Mouse (Mus musculus) midbrain, postnatal 0 days (tissue): ENCODE data around the gene Pnrc1. TPM values are rescaled to one million over a fixed set of nuclear protein-coding genes. Genes with fewer than 3 reads are reported as not detected.
"Not testable (repeated sequence)": the region's sequence is repeated elsewhere in the genome, so short reads cannot be mapped to it uniquely, and the experiment has no call there.

Experiments used
- ATAC-seq: fragments of 200-750 bp; cut with Nextera tagmentation; 2 replicates; pipeline ENCODE4 v1.8.0; 2017; ENCODE audit warnings: moderate number of reproducible peaks, mild to moderate bottlenecking, moderate TSS enrichment, moderate library complexity; ENCODE audit not compliant: low FRiP score
- DNase-seq: peaks from one replicate; pipeline ENCODE4 v3.0.0-alpha.2; 2015; ENCODE audit warnings: low spot score
- H3K27ac ChIP-seq: fragments of 300-500 bp; sonication (generic); 2 replicates; pipeline ENCODE4 v1.5.1; 2014; ENCODE audit warnings: low read depth, mild to moderate bottlenecking, low read length, mixed read lengths
- H3K27me3 ChIP-seq: fragments of 300-500 bp; sonication (generic); 2 replicates; pipeline ENCODE4 v1.6.1; 2014; ENCODE audit warnings: low read length, control low read depth, mixed read lengths; ENCODE audit not compliant: insufficient read depth
- H3K36me3 ChIP-seq: fragments of 300-500 bp; sonication (generic); 2 replicates; pipeline ENCODE4 v1.6.1; 2014; ENCODE audit warnings: low read length, control low read depth, mixed read lengths; ENCODE audit not compliant: insufficient read depth
- H3K4me1 ChIP-seq: fragments of 300-500 bp; sonication (generic); 2 replicates; pipeline ENCODE4 v1.6.1; 2014; ENCODE audit warnings: mild to moderate bottlenecking, control low read depth, antibody characterized with exemption, low read length, mixed read lengths; ENCODE audit not compliant: insufficient read depth
- H3K4me2 ChIP-seq: fragments of 300-500 bp; sonication (generic); 2 replicates; pipeline ENCODE4 v1.6.1; 2014; ENCODE audit warnings: low read depth, mild to moderate bottlenecking, low read length, mixed read lengths; ENCODE audit not compliant: poor library complexity, severe bottlenecking
- H3K4me3 ChIP-seq: fragments of 300-500 bp; sonication (generic); 2 replicates; pipeline ENCODE4 v1.5.1; 2014; ENCODE audit warnings: low read depth, mild to moderate bottlenecking, low read length, moderate library complexity
- H3K9ac ChIP-seq: fragments of 300-500 bp; sonication (generic); replicated peaks from 2 replicates; pipeline ENCODE4 v1.6.1; 2014; ENCODE audit warnings: mild to moderate bottlenecking, low read length, moderate library complexity, mixed read lengths; ENCODE audit not compliant: poor library complexity, severe bottlenecking
- H3K9me3 ChIP-seq: fragments of 300-500 bp; sonication (generic); 2 replicates; pipeline ENCODE4 v1.6.1; 2016; ENCODE audit warnings: low read length, control low read depth
- CTCF ChIP-seq: IDR thresholded peaks from 2 replicates; pipeline ENCODE4 v1.5.1; 2016; ENCODE audit warnings: antibody characterized with exemption, mild to moderate bottlenecking
- WGBS: fragments of 180-500 bp; shearing (Covaris S2); extraction: QIAGEN DNeasy Blood & Tissue Kit; methylation state at CpG from one replicate; pipeline ENCODE4 v1.1.7; 2014; 5-methylcytosine and 5-hydroxymethylcytosine counted together
- polyA plus RNA-seq: library from polyadenylated mRNA; unstranded; fragments of >200 nt; fragmentation: Nextera tagmentation; extraction: Ambion mirVana; gene quantifications from 2 replicates; pipeline ENCODE4 v1.2.1, GENCODE M21; 2015
- total RNA-seq: library from RNA; depleted of rRNA; stranded (reverse); fragments of >200 nt; gene quantifications from 2 replicates; pipeline ENCODE4 v1.2.3, GENCODE M21; 2014

Gene Pnrc1
- total and polyA plus RNA-seq, 2 experiments from 2014 or later: 43.6 to 91.3 TPM

DNA sequence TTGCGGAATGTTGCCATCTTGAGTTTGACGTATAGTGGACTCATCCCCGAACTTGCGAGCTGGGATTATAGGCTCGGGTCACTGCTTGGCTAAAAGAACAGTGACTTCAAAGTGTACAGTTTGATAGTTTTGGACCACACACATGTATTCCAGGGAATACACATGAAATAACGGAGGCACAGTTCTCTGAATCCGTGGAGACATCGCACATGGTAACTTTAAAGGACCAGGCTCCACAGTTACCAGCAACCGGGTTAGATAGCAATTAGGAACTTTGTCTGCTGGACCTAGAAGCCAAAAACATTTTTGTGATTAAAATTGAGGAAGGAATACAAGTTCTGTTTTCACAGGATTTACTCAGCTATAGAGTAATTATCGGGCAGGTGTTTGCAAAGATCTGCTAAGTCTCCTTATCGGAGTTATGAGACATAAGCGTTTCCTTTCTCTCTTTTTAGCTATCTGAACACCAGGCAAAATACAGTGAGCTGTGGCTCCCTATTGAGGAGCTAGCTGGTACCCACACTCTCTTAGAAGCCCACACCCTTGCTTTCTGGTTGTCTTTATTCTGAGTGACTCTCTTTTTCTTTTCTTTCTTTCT lies 21.0 kb upstream of the Pnrc1 start:
- ATAC-seq (no peak), DNase-seq (no peak)
- H3K4me1 ChIP-seq: no peaks in the 10 kb centered on the region
- H3K4me2 ChIP-seq: peak overlapping the region; percentile 75
- H3K9ac ChIP-seq: peak overlapping the region; percentile 70; the same call in 1 of the 2 replicates
- no peaks in the 10 kb centered on the region for H3K9me3 ChIP-seq
- no peak overlapping the region for H3K27ac ChIP-seq
- H3K36me3 ChIP-seq: 0 out of 2 replicates have a peak, but pooled peaks cover 3% of the 10 kb centered on the region
- 20% methylated on average over 12 of the region's 12 CpGs for WGBS
- H3K27me3 ChIP-seq: no peaks in the 10 kb centered on the region
- TF ChIP-seq CTCF: no peak
- H3K4me3 ChIP-seq: peak overlapping the region; percentile 73

DNA sequence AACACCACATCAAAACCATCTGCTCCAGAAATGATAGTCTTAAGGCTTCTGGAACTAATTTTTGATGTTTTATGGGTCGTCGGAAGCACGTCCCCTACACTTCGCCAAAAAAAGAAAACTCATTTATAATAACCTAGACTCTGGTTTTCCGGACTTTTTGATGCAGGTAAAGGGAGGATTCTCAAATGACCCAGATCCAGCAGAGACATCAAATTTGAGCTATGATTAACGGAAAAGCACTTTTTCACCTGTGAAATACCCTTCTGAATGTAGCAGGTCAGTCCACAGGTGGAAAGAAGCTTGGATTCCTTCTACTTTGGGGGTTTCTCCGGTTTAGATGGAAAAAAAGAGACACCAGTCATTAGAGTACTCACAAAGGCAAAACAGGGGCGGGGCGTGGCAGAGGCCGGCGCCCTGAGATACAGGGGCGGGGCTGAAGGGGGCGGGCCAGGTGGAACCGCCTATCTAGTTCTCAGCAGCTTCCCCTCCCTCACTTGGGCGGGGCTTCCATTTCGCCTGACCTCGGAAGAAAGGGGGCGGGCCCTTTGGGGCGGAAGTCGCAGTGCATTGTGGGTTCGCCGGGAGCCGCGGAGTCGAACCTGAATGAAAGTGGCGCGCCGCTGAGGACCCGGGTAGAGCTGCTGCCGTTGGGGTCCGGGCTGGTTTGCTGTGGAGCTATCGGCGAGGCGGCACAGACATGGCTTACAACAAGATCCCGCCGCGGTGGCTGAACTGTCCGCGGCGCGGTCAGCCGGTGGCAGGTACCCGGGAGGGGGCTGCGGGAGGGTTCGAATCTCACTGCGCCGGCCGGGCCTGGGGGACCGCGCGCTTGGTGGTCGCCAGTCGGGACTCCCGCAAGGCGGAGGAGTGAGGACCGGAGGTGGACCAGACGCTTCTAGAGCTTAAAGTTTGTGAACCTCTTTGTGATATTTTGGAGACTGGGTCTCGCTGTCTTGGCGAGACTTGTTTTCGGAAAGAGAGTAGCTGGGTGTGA lies 20.1 kb upstream of the Pnrc1 start, which contains the start of gene Rngtt:
TSS of gene Rngtt (plus strand) at position 548 of the 994 bp plus-strand sequence.
- peak; percentile 93 for ATAC-seq
- TF ChIP-seq CTCF: no peak
- Histone ChIP-seq H3K4me2 (peak within 1 kb of the TSS; percentile 75), H3K27ac (peak within 1 kb of the TSS; percentile 62), H3K4me3 (peak within 1 kb of the TSS; percentile 73), H3K27me3 (no peaks in the 10 kb centered on the region), H3K9me3 (no peaks in the 10 kb centered on the region), H3K9ac (peak within 1 kb of the TSS; percentile 70), H3K36me3 (0 out of 2 replicates have a peak, but pooled peaks cover 3% of the 10 kb centered on the region), H3K4me1 (no peaks in the 10 kb centered on the region)
- WGBS: 4% methylated on average over 60 of the region's 60 CpGs
- peak; percentile 97 for DNase-seq

DNA sequence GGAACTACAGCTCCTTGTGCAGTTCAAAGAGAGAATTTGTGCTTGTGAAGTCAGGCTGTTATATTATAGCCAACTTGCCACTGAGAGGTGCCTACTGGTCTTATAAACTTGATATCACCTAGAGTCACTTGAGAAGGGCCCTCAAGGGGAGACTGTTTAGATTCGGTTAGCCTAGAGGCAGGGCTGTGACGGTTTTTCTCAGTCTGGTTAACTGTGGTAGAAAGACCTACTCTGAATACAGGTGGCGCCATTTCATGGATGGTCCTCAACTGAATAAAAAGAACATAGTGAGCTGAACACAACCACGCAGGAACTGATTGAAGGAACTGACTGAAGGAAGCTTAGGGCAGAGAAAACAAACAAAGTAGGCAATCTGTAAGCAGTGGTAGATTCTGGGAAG lies 17.2 kb upstream of the Pnrc1 start:
- H3K4me2 ChIP-seq: no peak overlapping the region
- no peak overlapping the region for H3K9ac ChIP-seq
- no peaks in the 10 kb centered on the region for H3K9me3 ChIP-seq
- H3K27me3 ChIP-seq: no peaks in the 10 kb centered on the region
- ATAC-seq (no peak), DNase-seq (no peak)
- 0 out of 2 replicates have a peak, but pooled peaks cover 3% of the 10 kb centered on the region for H3K36me3 ChIP-seq
- no peak overlapping the region for H3K4me3 ChIP-seq
- H3K27ac ChIP-seq: no peak overlapping the region
- H3K4me1 ChIP-seq: no peaks in the 10 kb centered on the region
- WGBS: 79% methylated on average over 4 of the region's 4 CpGs
- TF ChIP-seq CTCF: 0 out of 2 replicates have a peak, but pooled peaks have one; percentile 6

DNA sequence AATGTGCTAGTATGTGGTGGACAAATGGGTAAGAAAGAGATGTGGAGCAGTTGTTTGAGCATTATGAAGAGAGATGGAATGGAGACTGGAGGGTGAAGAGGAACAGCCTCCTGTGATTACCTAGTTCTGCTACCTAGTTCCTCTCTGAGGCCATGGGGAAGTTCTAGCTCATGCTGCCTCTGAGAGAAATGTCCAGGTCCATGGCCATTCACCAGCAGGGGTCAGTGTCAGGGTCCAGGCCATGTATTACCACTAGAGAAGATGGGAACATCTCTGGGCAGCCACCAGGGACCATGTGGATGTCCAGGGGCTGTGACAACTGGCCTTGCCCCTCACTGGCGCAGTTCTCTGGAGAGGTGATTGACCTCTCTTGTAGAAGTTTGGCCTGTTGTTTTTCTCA lies 13.1 kb upstream of the Pnrc1 start:
- Histone ChIP-seq H3K9me3 (no peaks in the 10 kb centered on the region), H3K4me2 (no peak overlapping the region), H3K27me3 (no peaks in the 10 kb centered on the region), H3K4me3 (no peak overlapping the region), H3K9ac (no peak overlapping the region), H3K4me1 (no peaks in the 10 kb centered on the region), H3K36me3 (no peaks in the 10 kb centered on the region), H3K27ac (no peak overlapping the region)
- no peak for TF ChIP-seq CTCF
- no peak for DNase-seq
- no peak for ATAC-seq
- 92% methylated on average over 1 of the region's 1 CpGs for WGBS

DNA sequence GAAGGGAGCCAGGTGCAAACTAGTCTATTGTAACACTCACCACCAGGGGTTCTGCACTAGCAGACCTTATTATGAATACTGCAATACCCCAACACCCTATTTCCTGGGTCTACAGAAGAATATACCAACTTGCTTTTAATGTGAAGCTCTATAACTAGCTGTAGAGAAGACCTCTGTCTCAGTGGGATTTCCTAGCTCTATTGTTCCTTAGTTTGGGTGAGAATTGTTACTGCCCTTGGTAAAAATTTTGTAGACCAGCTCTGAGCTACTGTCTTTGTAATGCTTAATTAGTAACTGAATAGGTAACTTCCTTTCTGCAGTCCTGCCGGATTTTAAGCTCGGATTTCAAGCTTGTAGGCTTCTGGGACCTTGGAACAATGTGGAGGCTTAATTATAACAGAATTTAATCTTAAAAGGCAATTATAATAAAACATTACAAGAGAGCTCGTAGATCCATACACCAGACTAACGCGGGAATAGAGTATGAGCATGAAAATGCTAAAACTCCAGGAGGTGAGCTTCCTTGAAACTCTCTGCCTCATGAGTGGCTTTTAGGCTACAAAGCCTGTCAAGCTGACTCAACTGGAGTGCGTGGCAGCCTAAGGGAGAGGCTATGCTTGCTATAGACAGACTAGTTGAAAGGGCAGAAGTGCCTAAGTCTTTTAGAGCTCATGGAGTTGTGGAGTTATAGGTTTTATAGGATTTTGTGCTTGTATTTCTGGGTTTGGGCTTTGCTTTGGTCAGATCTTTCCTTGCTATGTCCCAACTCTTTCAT lies 11.1 kb upstream of the Pnrc1 start:
- not testable (repeated sequence) for ATAC-seq, H3K9ac ChIP-seq, H3K4me1 ChIP-seq, H3K9me3 ChIP-seq, DNase-seq, H3K4me2 ChIP-seq, H3K36me3 ChIP-seq, H3K4me3 ChIP-seq, H3K27ac ChIP-seq, H3K27me3 ChIP-seq
- 57% methylated on average over 6 of the region's 6 CpGs for WGBS
